Mouse (Mus musculus) megakaryocyte, embryonic 14.5 days (primary cell): ENCODE measurements around the gene Gpld1. TPM values are rescaled to one million over a fixed set of nuclear protein-coding genes. Genes with fewer than 3 reads are reported as not detected.

ENCODE experiments used
- H3K27me3 ChIP-seq: replicated peaks from 2 replicates; pipeline ENCODE3; 2012; ENCODE audit warnings: inconsistent platforms
- H3K36me3 ChIP-seq: replicated peaks from 2 replicates; pipeline ENCODE3; 2012; ENCODE audit warnings: low read length, inconsistent platforms, mixed read lengths
- H3K4me1 ChIP-seq: 2 replicates; pipeline ENCODE4 v1.6.1; 2012; ENCODE audit warnings: inconsistent platforms
- H3K4me3 ChIP-seq: replicated peaks from 2 replicates; pipeline ENCODE3; 2012; ENCODE audit warnings: moderate library complexity, mild to moderate bottlenecking, inconsistent platforms
- H3K9me3 ChIP-seq: 2 replicates; pipeline ENCODE4 v1.6.1; 2012; ENCODE audit warnings: inconsistent platforms
- FLI1 ChIP-seq: IDR thresholded peaks from 2 replicates; pipeline ENCODE4 v1.6.1; 2012; ENCODE audit warnings: low read length, inconsistent platforms, mixed read lengths
- GATA1 ChIP-seq: IDR thresholded peaks from 3 replicates; pipeline ENCODE4 v1.6.1; 2012; ENCODE audit warnings: mixed read lengths, low read length, inconsistent platforms, borderline replicate concordance
- polyA plus RNA-seq: library from polyadenylated mRNA; stranded (reverse); fragments of >175 nt; gene quantifications from 2 replicates; pipeline ENCODE4 v1.2.3, GENCODE M21; 2012; ENCODE audit warnings: low replicate concordance; ENCODE audit not compliant: insufficient read depth

Gene Gpld1
- not detected in 2 replicates for polyA plus RNA-seq

DNA sequence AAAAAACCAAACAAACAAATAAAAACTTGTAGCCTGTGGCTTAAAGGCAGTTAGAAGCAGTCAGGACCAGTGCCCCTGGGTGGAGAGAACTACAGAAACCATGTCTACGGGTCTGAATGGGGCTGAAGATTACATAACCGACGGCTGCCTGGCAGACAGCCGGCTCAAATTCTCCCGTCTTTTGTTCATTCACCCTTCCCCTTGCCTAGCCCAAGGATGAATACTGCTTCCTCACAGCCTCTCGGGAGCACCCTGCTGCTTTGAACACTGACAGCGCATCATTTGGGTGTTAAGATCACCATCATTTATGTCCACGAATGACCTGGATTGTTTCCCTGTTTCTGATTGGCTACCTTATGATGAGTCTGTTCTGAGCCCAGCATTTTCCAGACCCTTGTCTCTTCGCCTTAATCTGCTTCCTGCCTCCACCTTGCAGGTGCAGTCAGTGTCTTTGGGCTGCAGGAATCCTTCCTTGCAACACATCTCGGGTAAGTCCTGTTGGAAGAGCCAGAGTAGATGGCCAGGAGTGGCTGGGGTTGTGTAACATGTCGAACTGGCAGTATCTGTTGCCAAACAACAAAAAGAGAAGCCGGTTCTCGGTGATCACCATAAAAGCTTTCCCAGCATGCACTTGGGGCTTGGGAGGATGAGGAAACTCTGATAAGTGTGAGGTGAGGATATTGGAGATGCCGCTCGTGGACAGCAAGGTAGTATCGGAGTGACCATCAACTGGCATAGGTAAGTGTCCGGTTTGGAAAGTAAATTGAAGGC, at the start of gene Gpld1:
Gpld1 (plus strand) TSS at position 641 of the 771 bp plus-strand sequence.
- H3K36me3 ChIP-seq: no peaks in the 10 kb centered on the region
- no peak within 1 kb of the TSS for H3K4me3 ChIP-seq
- H3K9me3 ChIP-seq: no peaks in the 10 kb centered on the region
- H3K4me1 ChIP-seq: peaks cover 11% of the 10 kb centered on the region
- no peak for TF ChIP-seq GATA1
- TF ChIP-seq FLI1: no peak
- H3K27me3 ChIP-seq: peaks cover 52% of the 10 kb centered on the region

DNA sequence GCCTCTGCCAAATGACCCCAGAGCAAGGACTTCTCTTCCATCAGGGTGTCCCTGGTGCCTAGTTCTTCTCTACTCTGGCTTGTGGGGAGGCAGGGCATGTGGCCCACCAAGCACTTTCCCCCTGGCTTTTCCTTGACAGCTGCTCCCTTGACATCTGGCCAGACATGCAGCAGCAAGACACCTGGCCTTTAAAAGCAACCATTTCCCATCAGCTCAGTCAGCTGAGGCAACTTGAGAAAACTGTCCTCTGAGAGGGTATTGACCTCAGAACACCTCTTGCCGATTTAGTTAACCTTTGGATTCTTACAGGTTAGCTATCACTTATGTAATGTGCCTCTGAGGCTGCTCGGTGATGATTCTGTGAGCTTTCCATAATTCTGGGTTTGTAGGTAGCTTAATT, 49.1 kb upstream of the Gpld1 start:
- TF ChIP-seq FLI1 (no peak), GATA1 (no peak)
- H3K4me3 ChIP-seq: no peak overlapping the region
- H3K4me1 ChIP-seq: peaks cover 5% of the 10 kb centered on the region; the same call in 1 of the 2 replicates
- no peaks in the 10 kb centered on the region for H3K9me3 ChIP-seq
- no peaks in the 10 kb centered on the region for H3K36me3 ChIP-seq
- H3K27me3 ChIP-seq: peaks cover 4% of the 10 kb centered on the region

DNA sequence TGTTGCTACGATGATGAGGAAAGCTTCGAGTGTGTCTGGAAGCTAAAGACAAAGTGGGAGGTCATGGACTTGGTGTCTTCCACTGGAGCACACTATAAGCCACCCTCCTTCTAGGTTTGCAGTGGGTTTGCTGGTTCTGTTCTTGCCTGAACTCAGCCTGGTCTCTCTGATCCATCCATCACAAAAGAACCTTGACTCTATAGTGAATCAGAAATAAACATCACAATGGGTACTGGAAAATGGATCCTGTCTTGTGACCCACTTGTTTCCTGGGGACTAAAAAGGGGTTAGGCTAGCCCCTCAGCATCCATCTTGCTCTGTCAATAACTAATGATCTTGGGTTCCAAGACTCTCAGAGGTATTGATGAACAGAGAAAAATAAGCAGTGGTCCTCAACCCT, 41.0 kb upstream of the Gpld1 start:
- H3K36me3 ChIP-seq: no peaks in the 10 kb centered on the region
- H3K9me3 ChIP-seq: peaks cover 9% of the 10 kb centered on the region
- TF ChIP-seq GATA1 (no peak), FLI1 (no peak)
- peaks cover 15% of the 10 kb centered on the region for H3K27me3 ChIP-seq
- peaks cover 15% of the 10 kb centered on the region for H3K4me1 ChIP-seq
- no peak overlapping the region for H3K4me3 ChIP-seq

DNA sequence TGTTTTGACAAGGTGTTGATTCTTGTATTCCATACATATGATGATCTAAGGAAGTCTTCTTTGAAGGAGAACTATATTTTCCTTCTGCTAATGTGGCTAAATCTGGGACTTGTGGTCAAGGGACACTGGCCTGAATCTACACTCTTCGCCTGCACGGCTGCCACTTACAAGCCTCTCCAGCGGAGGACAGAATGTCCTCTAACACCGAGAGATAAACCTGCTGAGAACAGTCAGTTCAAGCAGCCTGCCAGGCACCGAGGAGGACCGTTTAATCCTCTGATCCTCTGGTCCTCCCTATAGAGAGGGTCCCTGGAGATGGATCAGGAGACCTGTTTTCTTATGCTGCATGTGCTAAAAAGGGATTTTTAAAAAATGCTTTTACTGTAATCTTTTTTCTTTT, 39.5 kb upstream of the Gpld1 start:
- H3K9me3 ChIP-seq: peaks cover 9% of the 10 kb centered on the region
- H3K27me3 ChIP-seq: peaks cover 15% of the 10 kb centered on the region
- no peaks in the 10 kb centered on the region for H3K36me3 ChIP-seq
- peaks cover 11% of the 10 kb centered on the region for H3K4me1 ChIP-seq
- TF ChIP-seq GATA1 (no peak), FLI1 (no peak)
- H3K4me3 ChIP-seq: no peak overlapping the region

DNA sequence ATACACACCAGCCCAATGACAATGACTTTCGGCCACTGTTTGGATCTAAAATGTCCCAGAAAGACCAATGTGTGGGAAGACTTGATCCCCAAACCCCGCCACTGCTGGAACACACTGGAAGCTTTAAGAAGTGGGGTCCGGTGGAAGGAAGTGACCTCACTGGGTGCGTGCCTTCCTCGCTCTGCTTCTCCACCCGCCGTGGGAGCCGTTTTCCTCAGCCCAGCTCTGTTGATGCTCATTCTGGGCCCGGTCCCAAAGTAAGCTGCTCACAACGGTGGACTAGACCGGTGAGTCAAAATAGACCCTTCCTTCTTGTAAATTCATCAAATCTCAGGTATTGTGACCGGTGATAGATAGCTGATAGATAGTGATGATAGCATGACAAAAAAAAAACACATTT, 37.5 kb upstream of the Gpld1 start:
- H3K4me1 ChIP-seq: no peaks in the 10 kb centered on the region
- peaks cover 3% of the 10 kb centered on the region for H3K9me3 ChIP-seq
- no peak overlapping the region for H3K4me3 ChIP-seq
- peaks cover 11% of the 10 kb centered on the region for H3K27me3 ChIP-seq
- H3K36me3 ChIP-seq: no peaks in the 10 kb centered on the region
- TF ChIP-seq FLI1 (no peak), GATA1 (no peak)

DNA sequence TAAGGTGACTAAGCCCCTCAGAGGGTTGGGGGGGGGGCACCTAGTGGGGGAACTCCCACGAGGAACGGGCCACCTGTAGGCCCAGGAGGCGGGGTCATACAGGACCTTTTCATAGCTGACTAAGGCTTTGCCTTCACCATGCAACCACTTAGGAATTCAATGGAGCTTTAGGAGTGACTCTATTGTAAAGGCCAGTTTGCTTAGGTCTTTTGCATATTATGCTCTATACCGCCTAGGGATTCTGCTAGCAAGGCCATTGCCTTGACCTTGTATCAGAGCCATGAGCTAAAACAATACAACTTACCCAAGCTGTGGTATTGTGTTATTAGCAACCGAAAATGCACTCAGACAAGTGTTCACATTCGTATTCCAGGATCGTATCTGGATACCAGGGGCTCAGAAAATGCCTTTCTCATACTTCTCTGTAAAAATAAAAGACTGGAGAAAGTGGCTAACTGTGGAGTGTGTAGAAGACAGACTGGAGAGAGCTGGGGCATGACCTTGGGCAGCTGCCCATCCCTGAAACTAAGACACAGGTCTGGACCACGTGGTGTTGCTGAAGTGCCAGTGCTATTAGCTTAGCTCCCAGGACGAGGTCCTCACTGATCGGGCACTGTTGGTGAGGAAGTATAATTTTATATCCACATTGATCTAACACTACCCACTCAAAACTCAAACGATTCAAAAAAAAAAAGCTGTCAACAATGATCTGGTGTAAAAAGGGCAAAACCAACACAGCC, 36.0 kb upstream of the Gpld1 start:
- Histone ChIP-seq H3K4me3 (no peak overlapping the region), H3K27me3 (peaks cover 7% of the 10 kb centered on the region), H3K36me3 (no peaks in the 10 kb centered on the region), H3K9me3 (no peaks in the 10 kb centered on the region), H3K4me1 (no peaks in the 10 kb centered on the region)
- TF ChIP-seq FLI1: no peak
- TF ChIP-seq GATA1: no peak

DNA sequence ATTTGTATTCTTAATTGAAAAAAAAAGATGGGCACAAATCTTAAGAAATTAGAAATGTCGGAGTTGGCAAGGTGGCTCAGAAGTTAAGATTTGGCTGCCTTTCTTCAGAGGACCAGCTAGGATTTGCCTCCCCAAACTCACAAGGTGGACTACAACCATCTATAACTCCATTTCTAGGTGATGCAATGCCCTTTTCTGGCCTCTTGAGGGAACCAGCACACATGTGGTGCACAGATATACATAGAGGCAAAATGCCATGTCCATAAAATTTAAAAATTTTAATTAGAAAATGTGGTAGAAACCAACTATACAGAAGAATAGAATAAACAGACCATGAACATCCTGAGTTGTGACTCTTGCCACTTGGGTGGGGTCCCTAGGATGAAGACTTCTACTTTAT, 33.8 kb upstream of the Gpld1 start:
- no peak for TF ChIP-seq FLI1
- TF ChIP-seq GATA1: no peak
- Histone ChIP-seq H3K27me3 (peaks cover 15% of the 10 kb centered on the region), H3K9me3 (no peaks in the 10 kb centered on the region), H3K4me3 (no peak overlapping the region), H3K36me3 (no peaks in the 10 kb centered on the region), H3K4me1 (no peaks in the 10 kb centered on the region)

DNA sequence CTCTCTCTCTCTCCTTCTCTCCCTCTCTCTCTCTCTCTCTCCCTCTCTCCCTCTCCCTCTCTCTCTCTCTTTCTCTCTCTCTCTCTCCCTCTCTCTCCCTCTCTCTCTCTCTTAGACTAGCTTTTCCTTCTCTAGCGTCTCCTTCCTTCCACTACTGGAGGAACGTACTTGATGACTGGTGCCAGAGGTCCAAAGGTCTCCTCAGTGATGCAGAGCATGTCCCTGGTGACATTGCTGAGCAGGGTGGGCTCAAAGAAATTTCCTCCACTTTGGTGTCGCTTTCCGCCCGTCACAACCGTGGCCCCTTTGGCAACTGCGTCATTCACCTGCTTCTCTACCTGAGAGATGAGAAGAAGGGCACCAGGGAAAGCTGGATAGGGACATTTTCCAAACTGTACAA, 29.4 kb upstream of the Gpld1 start:
- Histone ChIP-seq H3K4me3 (no peak overlapping the region), H3K36me3 (no peaks in the 10 kb centered on the region), H3K27me3 (peaks cover 13% of the 10 kb centered on the region), H3K4me1 (no peaks in the 10 kb centered on the region), H3K9me3 (no peaks in the 10 kb centered on the region)
- TF ChIP-seq GATA1 (no peak), FLI1 (no peak)

DNA sequence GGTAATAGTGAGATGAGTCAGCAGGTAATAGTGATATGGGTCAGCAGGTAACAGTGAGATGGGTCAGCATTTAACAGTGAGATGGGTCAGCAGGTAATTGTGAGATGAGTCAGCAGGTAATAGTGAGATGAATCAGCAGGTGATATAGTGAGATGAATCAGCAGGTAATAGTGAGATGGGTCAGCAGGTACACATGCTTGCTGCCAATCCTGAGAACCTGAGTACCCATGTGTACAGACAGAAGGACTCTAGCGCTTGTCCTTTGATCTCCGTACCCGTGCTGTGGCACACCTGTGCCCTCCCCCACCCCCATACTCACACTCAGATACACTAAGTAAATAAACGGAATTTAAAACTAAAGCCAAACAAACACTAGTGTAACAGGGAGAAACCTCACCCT, 28.0 kb upstream of the Gpld1 start:
- Histone ChIP-seq H3K4me3 (no peak overlapping the region), H3K4me1 (no peaks in the 10 kb centered on the region), H3K36me3 (no peaks in the 10 kb centered on the region), H3K27me3 (peaks cover 12% of the 10 kb centered on the region), H3K9me3 (no peaks in the 10 kb centered on the region)
- TF ChIP-seq FLI1 (no peak), GATA1 (no peak)

DNA sequence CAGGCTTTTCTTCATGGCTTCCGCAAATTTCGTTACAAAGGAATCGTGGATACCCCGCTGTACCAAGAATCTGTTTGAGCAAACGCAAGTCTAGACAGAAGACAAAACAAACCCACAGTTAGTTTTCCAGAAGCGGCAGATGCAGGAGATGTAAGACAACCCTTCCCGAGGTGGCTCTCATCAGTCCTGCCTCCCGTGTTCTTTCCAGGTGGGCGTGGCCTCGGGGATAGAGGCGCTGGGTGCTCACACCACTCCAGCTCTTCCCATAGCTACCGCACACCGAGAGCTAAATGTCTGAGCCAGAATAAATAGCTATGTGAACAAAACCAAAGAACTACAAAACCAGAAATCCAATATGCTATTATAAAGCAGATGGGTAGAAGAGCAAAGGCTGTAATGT, 27.1 kb upstream of the Gpld1 start:
- Histone ChIP-seq H3K36me3 (no peaks in the 10 kb centered on the region), H3K9me3 (no peaks in the 10 kb centered on the region), H3K4me1 (peaks cover 3% of the 10 kb centered on the region; the same call in 1 of the 2 replicates), H3K4me3 (no peak overlapping the region), H3K27me3 (peaks cover 12% of the 10 kb centered on the region)
- TF ChIP-seq GATA1 (no peak), FLI1 (no peak)
